Mouse (Mus musculus): ENCODE measurements at regions not wholly inside any gene's neighbourhood (a gene's known extent, or its start where the extent isn't known, plus 50 kb on each side); places are given as distances from the start of the nearest gene placed in this dataset.
A peak's percentile ranks its signal among the peaks of the same experiment; 100 is the strongest.

DNA sequence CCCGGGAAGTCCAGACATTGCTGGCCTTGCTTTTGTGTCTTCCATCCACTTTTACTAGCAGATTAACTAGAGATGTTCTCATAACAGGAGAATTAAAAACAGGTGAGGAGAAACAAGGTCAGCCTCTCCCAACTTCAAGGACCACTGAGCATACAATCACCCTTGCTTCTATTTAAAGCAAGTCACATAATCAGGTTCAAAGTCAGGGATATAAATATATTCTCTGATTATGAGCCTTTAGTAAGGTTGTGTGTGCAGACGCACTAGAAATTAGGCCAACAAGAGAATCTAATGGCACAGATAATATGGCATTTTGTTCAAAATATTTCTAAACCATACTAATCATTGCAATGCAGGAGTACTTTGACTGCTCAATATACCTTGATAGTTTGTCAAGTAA lies 1134.2 kb upstream of the Cited2 start:
- ATAC-seq (replicated peaks; ENCODE audit: low read depth, poor library complexity, severe bottlenecking) = no peak

GRCm38 (mm10) chr10:16589399-16589798 lies 1133.6 kb upstream of the Cited2 start:
- ATAC-seq (replicated peaks; ENCODE audit: low read depth, poor library complexity, severe bottlenecking) = peak; percentile 80

GRCm38 (mm10) chr10:16592870-16593269 lies 1130.1 kb upstream of the Cited2 start:
- ATAC-seq (replicated peaks; ENCODE audit: low read depth, poor library complexity, severe bottlenecking) = peak; percentile 45; the same call in 1 of the 2 replicates

DNA sequence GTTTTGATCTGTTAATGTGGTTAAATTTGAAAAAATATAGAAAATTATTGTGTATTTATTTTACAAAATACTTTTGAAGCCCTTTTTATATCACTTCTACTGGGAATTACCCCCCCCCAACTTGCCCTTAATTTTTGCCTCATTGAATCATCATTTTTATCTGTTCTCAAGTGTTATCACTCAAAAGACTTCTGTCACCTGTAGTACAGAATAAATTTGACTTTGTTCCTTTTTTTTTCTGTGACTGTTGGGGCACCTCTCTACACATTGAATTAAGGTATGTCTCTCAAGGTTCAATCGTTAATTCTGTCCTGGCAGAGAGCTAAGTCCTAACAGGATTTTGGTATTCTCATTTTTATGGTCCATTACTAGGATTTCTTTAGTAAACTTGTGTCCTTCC lies 1123.0 kb upstream of the Cited2 start:
- ATAC-seq (replicated peaks; ENCODE audit: low read depth, poor library complexity, severe bottlenecking) = no peak

GRCm38 (mm10) chr10:16600551-16601224 lies 1122.3 kb upstream of the Cited2 start:
- peak; percentile 93 for ATAC-seq (replicated peaks; ENCODE audit: low read depth, poor library complexity, severe bottlenecking)

DNA sequence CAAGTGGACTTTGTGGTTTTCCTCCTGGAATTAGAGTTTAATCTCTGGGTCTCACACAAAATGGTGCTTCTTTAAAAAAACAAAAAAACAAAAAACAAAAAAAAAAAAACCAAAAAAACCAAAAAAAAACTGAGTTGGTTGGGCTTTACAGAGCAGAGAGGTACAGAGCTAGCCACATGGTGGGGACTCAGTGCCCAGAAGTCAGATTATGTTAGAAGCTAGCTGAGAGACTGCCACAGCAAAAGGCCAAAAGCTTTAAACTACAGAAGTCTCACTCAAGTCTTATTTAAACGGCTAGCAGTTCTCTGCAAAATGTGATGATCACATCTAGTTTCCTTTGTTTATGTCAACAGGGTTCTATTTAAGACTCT lies 1121.8 kb upstream of the Cited2 start:
- ATAC-seq (replicated peaks; ENCODE audit: low read depth, poor library complexity, severe bottlenecking) = peak; percentile 43; the same call in 1 of the 2 replicates

DNA sequence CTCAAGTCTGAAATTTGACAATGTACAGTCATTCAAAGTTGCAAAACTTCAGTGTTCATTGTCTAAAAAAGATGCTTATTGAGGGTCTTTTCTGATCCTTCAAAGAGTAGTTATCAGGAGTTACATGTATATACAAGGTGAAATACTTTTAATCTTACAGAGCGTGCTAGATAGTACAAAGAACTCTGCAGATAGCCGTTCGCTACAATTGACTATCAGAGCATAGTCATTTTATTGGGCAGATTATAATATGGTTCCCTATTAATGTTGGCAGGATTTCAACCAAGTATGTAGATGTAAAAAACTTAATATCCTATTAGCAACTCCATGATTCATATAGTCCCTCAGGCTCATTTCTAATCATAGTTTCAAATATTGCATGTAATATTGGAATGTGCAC lies 1114.7 kb upstream of the Cited2 start:
- ATAC-seq (replicated peaks; ENCODE audit: low read depth, poor library complexity, severe bottlenecking) = no peak

DNA sequence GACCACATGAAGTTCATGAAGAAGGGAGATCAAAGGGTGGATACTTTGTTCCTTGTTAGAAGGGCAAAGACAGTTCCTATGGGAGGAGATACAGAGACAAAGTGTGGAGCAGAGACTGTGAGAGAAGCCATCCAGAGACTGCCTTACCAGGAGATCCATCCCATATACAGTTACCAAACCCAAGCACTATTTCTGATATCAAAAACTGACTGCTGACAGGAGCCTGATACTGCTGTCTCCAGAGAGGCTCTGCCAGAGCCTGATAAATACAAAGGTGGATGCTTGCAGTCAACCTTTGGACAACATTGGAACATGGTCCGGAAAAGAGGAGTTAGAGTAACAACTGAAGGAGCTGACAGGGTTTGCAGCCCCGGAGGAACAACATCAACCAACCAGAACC lies 1104.3 kb upstream of the Cited2 start:
- ATAC-seq (replicated peaks; ENCODE audit: low read depth, poor library complexity, severe bottlenecking) = no peak

- no peak for ATAC-seq (replicated peaks; ENCODE audit: low read depth, poor library complexity, severe bottlenecking)
These were observed 1103.4 kb upstream of the Cited2 start for GRCm38 (mm10) chr10:16619584-16619983.

DNA sequence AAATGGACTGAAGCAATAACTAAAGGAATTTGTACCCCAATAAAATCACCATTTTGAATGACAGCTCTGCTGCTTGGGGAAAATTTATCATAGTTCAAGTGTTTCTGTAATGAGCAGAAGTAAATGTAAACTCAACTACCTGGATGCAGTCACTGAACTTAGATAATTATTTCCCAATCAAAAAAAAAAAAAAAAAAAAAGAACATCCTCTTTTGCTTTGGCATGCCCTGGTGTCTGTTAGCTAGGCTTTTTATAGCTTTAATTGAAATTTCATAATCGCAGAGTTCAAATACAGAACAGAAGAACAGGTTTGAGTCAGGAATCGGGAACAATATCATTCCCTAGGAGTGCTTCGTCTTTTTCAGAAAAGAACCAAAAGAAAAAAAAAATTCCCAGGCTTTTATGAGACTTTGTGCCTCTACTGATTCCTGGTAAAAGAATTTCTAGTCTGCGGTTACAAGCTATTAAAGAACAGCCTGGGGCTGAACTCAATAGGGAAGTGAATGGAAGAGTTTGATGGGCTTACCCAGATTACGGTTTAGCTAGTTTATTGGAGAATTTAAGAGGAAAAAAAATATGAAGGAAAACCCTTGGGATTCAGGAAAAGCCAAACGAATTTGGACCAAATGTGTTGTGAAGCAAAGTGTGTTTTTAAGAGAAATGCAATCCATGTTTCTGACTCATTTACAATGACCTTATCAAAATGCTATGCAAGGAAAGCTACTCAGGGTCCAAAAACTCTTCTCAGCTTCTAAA lies 1102.0 kb upstream of the Cited2 start:
- 0 out of 2 replicates have a peak, but pooled peaks have one; percentile 54 for ATAC-seq (replicated peaks; ENCODE audit: low read depth, poor library complexity, severe bottlenecking)

- ATAC-seq (replicated peaks; ENCODE audit: low read depth, poor library complexity, severe bottlenecking) = no peak
These were observed 1100.2 kb upstream of the Cited2 start for GRCm38 (mm10) chr10:16622821-16623220.

- ATAC-seq (replicated peaks; ENCODE audit: low read depth, poor library complexity, severe bottlenecking) = no peak
These were observed 1089.8 kb upstream of the Cited2 start for GRCm38 (mm10) chr10:16633236-16633635.

GRCm38 (mm10) chr10:16635463-16635862 lies 1087.6 kb upstream of the Cited2 start:
- ATAC-seq (replicated peaks; ENCODE audit: low read depth, poor library complexity, severe bottlenecking) = no peak

DNA sequence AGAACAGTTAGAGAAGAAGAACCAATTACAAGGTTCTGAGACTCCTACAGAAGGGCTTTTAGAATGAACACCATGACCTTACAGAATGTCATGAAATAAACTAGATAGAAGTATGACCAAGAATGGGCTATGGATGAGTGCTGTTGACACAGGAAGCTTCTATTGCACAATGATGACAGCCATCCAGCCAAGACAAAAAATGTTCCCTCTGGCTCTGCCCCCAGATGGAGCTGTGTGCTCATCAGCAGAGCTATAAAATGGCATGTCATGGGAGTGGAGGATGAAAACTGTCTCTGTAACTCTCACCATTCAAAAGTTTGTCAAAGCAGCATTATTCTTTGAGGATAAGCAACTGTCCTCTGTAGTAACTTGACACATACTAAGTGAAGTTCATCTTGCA lies 1086.0 kb upstream of the Cited2 start:
- peak; percentile 100 for ATAC-seq (replicated peaks; ENCODE audit: low read depth, poor library complexity, severe bottlenecking)

GRCm38 (mm10) chr10:16638111-16638510 lies 1084.9 kb upstream of the Cited2 start:
- no peak for ATAC-seq (replicated peaks; ENCODE audit: low read depth, poor library complexity, severe bottlenecking)

GRCm38 (mm10) chr10:16640136-16640535 lies 1082.9 kb upstream of the Cited2 start:
- ATAC-seq (replicated peaks; ENCODE audit: low read depth, poor library complexity, severe bottlenecking) = no peak

DNA sequence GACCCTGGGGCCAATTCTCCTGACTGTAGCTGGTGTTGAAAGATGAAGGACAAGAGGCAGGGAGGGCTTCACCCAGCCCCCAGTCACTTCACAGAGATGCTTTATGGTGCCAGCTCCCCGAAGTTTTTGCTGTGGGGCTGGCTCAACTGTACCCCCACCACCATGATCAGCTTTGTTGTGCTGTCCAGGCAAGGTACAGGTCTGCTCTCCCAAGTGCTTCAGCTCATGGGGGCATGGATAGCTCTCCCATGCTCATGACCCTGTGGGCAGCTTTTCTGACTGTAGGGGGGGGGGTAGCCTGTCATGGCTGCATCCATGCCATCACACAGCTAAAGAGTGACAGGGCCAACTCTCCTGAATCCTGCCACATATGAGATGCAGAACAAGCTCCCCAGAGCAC lies 1072.9 kb upstream of the Cited2 start:
- no peak for ATAC-seq (replicated peaks; ENCODE audit: low read depth, poor library complexity, severe bottlenecking)

GRCm38 (mm10) chr10:16652450-16652849 lies 1070.6 kb upstream of the Cited2 start:
- peak; percentile 98 for ATAC-seq (replicated peaks; ENCODE audit: low read depth, poor library complexity, severe bottlenecking)

GRCm38 (mm10) chr10:16664483-16664882 lies 1058.5 kb upstream of the Cited2 start:
- no peak for ATAC-seq (replicated peaks; ENCODE audit: low read depth, poor library complexity, severe bottlenecking)

- no peak for ATAC-seq (replicated peaks; ENCODE audit: low read depth, poor library complexity, severe bottlenecking)
These were observed 1052.7 kb upstream of the Cited2 start for GRCm38 (mm10) chr10:16670286-16670685.

GRCm38 (mm10) chr10:16681001-16681400 lies 1042.0 kb upstream of the Cited2 start:
- ATAC-seq (replicated peaks; ENCODE audit: low read depth, poor library complexity, severe bottlenecking) = no peak

GRCm38 (mm10) chr10:16685352-16685751 lies 1037.7 kb upstream of the Cited2 start:
- no peak for ATAC-seq (replicated peaks; ENCODE audit: low read depth, poor library complexity, severe bottlenecking)
